9 mouse cellular contexts compared by ENCODE assay signal in the genomic region with DNA sequence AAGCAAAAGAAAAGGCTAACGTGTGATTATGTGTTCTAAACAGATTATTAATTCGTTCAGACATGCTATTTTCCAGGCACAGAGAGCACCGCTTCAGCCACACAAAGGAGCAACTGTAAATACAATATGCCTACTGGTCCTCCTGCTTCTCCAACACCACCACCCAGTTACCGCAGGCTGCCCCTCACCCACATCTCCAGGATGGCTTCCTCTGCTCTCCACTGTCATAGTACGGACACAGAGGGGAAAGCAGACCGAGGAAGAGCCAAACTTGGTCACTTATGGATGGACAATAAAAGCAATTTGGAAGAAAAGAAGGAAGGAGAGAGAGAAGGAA.
DNase-seq lines count a peak whose midpoint lies in the region; ATAC-seq and TF ChIP-seq lines count a peak whose summit lies in the region.
"Had no signal": no experiment of that assay in that cellular context is flagged by ENCODE, and none has a peak within 500 bp of the region (broad histone marks: within the 10 kb centered on the region; RNA-seq: fewer than 3 reads in every experiment).

No protein-coding gene starts in this region.

- no peaks in the 10 kb centered on the region for H3K27me3 ChIP-seq in neural tube, embryonic 11.5 days (ENCODE audit: control insufficient read depth, insufficient read depth, low read length)
- H3K27me3 ChIP-seq in limb, embryonic 12.5 days, result no peaks in the 10 kb centered on the region; the same call in 1 of the 2 replicates
- H3K27me3 ChIP-seq in stomach, embryonic 15.5 days (replicated peaks), result no peaks in the 10 kb centered on the region

- no peak for DNase-seq in gastrocnemius, adult 2 months
- no peak for DNase-seq in gastrocnemius, postnatal 36 days
- peak; percentile 29 for DNase-seq in neural tube, embryonic 11.5 days (ENCODE audit: low spot score)
- no peak for DNase-seq in neural tube, embryonic 10.5 days (ENCODE audit: extremely low spot score, low spot score)
- DNase-seq in layer of hippocampus, adult 9-11 months, result no peak
- DNase-seq in left cerebral cortex, postnatal 10 days (ENCODE audit: extremely low spot score in 1 of 2, low spot score in 2 of 2), result no peak

- H3K4me1 ChIP-seq in neural tube, embryonic 11.5 days (ENCODE audit: control insufficient read depth, insufficient read depth, low read length), result peaks cover 14% of the 10 kb centered on the region
- peaks cover 19% of the 10 kb centered on the region for H3K4me1 ChIP-seq in limb, embryonic 12.5 days (replicated peaks)
- peaks cover 32% of the 10 kb centered on the region for H3K4me1 ChIP-seq in stomach, embryonic 15.5 days

- 0 out of 2 replicates have a peak overlapping the region, but pooled peaks have one; percentile 5 for H3K4me2 ChIP-seq in neural tube, embryonic 11.5 days (ENCODE audit: low read depth)
- peak overlapping the region; percentile 47 for H3K4me2 ChIP-seq in limb, embryonic 12.5 days
- H3K4me2 ChIP-seq in stomach, embryonic 15.5 days, result peak overlapping the region; percentile 34

- no peak for TF ChIP-seq CTCF in gastrocnemius, adult 2 months (IDR thresholded peaks at IDR 0.05)

- no peaks in the 10 kb centered on the region for H3K9me3 ChIP-seq in neural tube, embryonic 11.5 days (ENCODE audit: control insufficient read depth, low read length)
- H3K9me3 ChIP-seq in limb, embryonic 12.5 days, result no peaks in the 10 kb centered on the region
- no peaks in the 10 kb centered on the region for H3K9me3 ChIP-seq in stomach, embryonic 15.5 days

- no peaks in the 10 kb centered on the region for H3K36me3 ChIP-seq in neural tube, embryonic 11.5 days (ENCODE audit: control insufficient read depth, insufficient read depth, low read length)
- no peaks in the 10 kb centered on the region for H3K36me3 ChIP-seq in limb, embryonic 12.5 days
- H3K36me3 ChIP-seq in stomach, embryonic 15.5 days, result no peaks in the 10 kb centered on the region

- intact Hi-C loops in gastrocnemius, adult 2 months (cut with DNase I), result no loop called here
- intact Hi-C loops in gastrocnemius, postnatal 36 days (cut with DNase I), result no loop called here
- intact Hi-C loops in left cerebral cortex, postnatal 10 days (cut with DNase I), result no loop called here

- ATAC-seq in neural tube, embryonic 11.5 days (ENCODE audit: insufficient read depth, low FRiP score, low TSS enrichment), result no peak
- no peak for ATAC-seq in limb, embryonic 12.5 days (ENCODE audit: insufficient number of reproducible peaks, insufficient read depth, low FRiP score, low TSS enrichment, low read depth)
- no peak for ATAC-seq in stomach, embryonic 15.5 days (ENCODE audit: insufficient read depth, low FRiP score, low read depth)

- 0 out of 2 replicates have a peak overlapping the region, but pooled peaks have one; percentile 7 for H3K9ac ChIP-seq in neural tube, embryonic 11.5 days (ENCODE audit: low read length)
- H3K9ac ChIP-seq in limb, embryonic 12.5 days (replicated peaks), result no peak overlapping the region
- no peak overlapping the region for H3K9ac ChIP-seq in stomach, embryonic 15.5 days

- WGBS in neural tube, embryonic 11.5 days, result 47% methylated on average over 6 of the region's 6 CpGs
- 36% methylated on average over 6 of the region's 6 CpGs for WGBS in limb, embryonic 12.5 days
- 39% methylated on average over 6 of the region's 6 CpGs for WGBS in stomach, embryonic 15.5 days

- H3K4me3 ChIP-seq in gastrocnemius, adult 2 months, result peak overlapping the region; percentile 26
- H3K4me3 ChIP-seq in neural tube, embryonic 11.5 days (ENCODE audit: low read depth, low read length), result no peak overlapping the region
- no peak overlapping the region for H3K4me3 ChIP-seq in limb, embryonic 12.5 days (replicated peaks)
- no peak overlapping the region for H3K4me3 ChIP-seq in stomach, embryonic 15.5 days (replicated peaks)

- H3K27ac ChIP-seq in gastrocnemius, adult 2 months, result no peak overlapping the region
- no peak overlapping the region for H3K27ac ChIP-seq in neural tube, embryonic 11.5 days (ENCODE audit: low read depth, low read length)
- H3K27ac ChIP-seq in limb, embryonic 12.5 days, result no peak overlapping the region
- peak overlapping the region; percentile 76 for H3K27ac ChIP-seq in stomach, embryonic 15.5 days
- H3K27ac ChIP-seq: left cerebral cortex, adult 2 months had no signal
